Mouse (Mus musculus) T-helper 17 cell (primary cell): ENCODE results near the gene Eef1akmt3.

Source experiments
- in situ Hi-C, 2 experiments: fragments of 300-600 bp; cut with MboI, MseI; formaldehyde crosslinking; loops; 1 replicate in 1 of 2; 2 replicates in 1 of 2; pipeline ENCODE4 v1.15.1; 2025; ENCODE audit warnings: high pct_unique_total_duplicates in 2 of 2

The Eef1akmt3 gene

GRCm38 (mm10) chr10:127071203-127071602, 29.9 kb upstream of the Eef1akmt3 start:
- in situ Hi-C loops, result no loop called here

DNA sequence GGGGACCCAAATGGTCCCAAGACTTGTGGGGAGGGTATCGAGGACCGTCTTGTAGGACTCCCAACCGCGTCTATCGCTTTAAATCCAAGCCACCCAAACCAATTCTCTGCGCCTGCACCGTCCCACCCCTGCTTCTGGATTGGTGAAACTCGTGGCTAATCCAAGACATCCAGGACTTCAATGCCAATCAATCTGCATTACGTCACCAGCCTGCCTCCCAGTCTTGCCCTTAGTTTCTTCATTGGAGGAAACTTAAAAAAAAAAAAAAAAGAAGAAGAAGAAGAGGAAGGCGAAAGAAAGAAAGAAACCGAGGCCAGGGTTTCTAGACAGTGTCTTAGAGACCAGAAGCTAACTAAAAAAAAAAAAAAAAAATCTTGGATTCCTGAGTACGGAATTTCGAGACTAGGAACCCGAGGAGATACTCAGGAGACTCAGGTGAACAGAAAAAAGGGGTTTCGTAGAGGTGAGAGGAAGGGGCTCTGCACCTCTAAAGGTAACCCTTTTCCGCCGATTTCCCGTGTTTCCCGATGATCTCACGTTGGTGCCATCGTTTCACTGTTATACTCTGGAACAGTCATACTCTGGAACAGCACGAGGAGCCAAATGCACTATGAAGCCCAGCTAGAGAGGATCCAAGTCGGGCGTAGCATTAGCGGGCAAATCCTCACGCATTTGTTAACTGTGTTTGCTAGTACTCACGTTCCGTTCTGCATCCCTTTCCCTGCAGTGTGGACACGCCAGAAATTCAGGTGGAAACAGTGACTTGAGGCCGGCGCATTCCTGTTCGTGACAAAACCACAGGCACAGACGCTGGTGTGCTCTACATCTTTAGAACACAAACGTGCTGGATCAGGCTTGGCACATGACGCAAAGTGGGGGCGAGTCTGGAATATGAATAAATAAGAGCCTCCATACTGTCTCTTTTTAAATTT, 29.1 kb upstream of the Eef1akmt3 start, which contains the start of gene Tspan31:
Gene Tspan31 (minus strand): TSS at position 75 of the 932 bp plus-strand sequence.
- in situ Hi-C loops, result no loop called here

DNA sequence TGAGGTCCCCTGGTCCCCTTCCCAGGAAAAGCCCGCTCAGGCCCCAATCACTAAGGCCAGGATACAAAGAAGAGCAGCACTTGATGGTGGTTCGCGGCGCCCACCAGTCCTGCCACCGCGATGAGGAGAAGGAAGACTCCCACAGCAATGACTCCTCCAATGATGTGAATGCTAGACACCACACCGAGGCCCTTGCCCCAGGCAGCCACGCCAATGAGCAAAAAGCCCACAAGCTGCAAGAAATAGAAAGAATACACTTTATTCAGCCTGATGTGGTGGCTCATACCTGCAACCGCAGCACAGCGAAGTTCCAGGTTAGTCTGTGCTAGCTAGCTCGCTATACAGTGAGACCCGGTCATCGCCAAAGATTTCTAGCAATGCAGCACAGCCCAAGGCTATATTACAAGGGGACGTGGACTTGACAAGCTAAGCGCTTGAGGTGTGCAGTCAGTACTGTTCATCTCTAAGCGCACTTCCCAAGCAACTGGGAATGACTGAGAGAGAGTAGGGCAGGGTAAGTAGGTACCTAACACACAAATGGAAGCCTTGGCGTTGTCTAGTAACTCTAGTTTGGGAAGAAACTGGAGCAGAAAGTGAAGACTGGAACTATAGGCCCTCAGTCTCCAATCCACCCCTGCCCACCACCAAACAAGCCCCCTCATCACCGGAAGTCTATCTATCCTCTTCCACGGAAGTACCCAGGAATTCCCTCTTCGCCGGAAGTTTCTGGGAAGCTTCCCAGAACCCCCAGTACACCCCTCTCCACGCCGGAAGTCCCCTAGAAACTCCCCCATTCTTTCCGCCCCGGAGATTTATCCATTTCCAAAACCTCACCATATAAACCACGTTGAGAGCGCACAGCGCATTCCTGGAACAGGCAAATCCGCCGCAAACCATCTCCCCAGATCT, 28.2 kb upstream of the Eef1akmt3 start:
- in situ Hi-C loops, result loop anchor here in 1 of 2 experiments (10.0 kb wide), 1 partner anchor 605 kb away; no protein-coding TSS in a partner anchor

GRCm38 (mm10) chr10:127068360-127069038, 27.2 kb upstream of the Eef1akmt3 start:
- in situ Hi-C loops, result loop anchor here in 1 of 2 experiments (10.0 kb wide), 1 partner anchor 606 kb away; no protein-coding TSS in a partner anchor

- in situ Hi-C loops, result loop anchor here in 1 of 2 experiments (10.0 kb wide), 1 partner anchor 608 kb away; no protein-coding TSS in a partner anchor
These were observed 25.3 kb upstream of the Eef1akmt3 start for GRCm38 (mm10) chr10:127066519-127067018.

DNA sequence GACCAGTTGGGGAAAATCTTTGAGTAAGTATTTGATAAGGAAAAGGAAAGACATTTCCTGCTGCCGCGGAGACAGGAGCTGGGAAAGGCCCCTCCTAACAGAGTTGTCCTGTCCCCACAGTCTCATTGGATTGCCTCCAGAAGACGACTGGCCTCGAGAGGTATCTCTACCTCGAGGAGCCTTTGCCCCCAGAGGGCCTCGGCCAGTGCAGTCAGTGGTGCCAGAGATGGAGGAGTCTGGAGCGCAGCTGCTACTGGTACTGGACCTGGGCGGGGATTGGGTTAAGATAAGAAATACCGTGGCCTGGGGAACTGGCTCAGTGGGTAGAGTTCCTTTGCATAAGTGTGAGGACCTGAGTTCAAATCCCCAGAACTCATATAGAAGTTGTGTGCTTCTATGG, 24.7 kb upstream of the Eef1akmt3 start:
- in situ Hi-C loops, result loop anchor here in 1 of 2 experiments (10.0 kb wide), 1 partner anchor 609 kb away; no protein-coding TSS in a partner anchor

DNA sequence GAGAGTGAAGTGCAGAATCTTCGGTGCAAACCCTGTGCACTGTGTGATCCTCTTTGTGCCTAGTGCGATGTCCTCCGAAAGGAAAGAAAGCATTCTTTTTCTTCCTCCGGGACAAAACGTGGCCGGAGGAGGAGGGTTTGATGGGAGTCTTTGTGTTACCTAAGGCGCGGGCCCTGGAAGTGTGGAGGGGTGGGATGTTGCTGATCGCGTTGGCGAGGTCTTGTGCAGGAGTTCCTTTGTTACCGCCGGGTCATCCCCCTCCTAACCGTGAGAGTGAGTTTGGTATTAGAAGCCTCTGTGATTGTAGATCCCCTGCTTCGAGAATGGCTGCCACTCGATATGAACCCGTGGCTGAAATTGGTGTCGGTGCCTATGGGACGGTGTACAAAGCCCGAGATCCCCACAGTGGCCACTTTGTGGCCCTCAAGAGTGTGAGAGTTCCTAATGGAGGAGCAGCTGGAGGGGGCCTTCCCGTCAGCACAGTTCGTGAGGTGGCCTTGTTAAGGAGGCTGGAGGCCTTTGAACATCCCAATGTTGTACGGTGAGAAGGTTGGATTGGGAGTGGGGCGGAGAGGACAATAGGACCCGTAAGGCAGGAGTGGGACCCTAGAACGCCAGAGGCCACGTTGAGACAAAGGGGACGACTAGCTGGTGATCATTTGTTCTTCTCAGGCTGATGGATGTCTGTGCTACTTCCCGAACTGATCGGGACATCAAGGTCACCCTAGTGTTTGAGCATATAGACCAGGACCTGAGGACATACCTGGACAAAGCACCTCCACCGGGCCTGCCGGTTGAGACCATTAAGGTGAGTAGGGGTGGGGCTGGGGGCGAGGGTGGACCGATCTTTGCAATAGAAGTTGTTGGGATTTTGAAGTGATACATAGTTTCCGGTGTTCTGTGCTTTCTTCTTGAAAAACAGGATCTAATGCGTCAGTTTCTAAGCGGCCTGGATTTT, 22.9 kb upstream of the Eef1akmt3 start:
- in situ Hi-C loops, result loop anchor here in 1 of 2 experiments (10.0 kb wide), 1 partner anchor 611 kb away; no protein-coding TSS in a partner anchor

DNA sequence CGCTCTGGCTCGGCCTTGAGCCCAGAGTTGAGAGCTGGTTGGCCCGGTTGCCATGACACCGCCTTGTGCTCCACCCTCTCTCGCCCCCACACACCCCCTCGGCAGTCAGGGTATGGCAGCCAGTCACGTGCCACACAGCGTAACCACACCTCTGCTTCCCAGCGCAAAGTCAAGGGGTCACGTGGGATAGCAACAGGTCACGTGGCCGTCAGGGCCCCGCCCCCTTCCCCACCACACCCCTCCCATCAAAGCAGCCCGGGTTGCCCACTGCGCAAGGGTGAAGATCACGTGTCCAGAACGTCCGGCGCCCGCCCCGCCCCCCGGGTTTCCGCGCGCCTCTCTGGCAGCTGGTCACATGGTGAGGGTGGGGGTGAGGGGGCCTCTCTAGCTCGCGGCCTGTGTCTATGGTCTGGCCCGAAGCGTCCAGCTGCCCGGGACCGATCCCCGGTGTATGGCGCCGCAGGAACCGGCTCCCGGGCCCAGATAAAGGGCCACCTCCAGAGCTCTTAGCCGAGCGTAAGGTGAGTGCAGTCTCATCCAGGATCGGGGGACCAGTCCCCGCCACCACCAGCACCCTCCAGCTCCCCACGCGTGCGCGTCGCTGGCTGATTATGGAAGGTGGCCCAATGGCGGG, 22.0 kb upstream of the Eef1akmt3 start, which contains the start of gene Cdk4:
Gene Cdk4 (plus strand): TSS at position 296 of the 634 bp plus-strand sequence.
- in situ Hi-C loops, result loop anchor here in 1 of 2 experiments (10.0 kb wide), 1 partner anchor 611 kb away; no protein-coding TSS in a partner anchor

GRCm38 (mm10) chr10:127062503-127062902, 21.2 kb upstream of the Eef1akmt3 start:
- in situ Hi-C loops, result loop anchor here in 1 of 2 experiments (10.0 kb wide), 1 partner anchor 612 kb away; no protein-coding TSS in a partner anchor

DNA sequence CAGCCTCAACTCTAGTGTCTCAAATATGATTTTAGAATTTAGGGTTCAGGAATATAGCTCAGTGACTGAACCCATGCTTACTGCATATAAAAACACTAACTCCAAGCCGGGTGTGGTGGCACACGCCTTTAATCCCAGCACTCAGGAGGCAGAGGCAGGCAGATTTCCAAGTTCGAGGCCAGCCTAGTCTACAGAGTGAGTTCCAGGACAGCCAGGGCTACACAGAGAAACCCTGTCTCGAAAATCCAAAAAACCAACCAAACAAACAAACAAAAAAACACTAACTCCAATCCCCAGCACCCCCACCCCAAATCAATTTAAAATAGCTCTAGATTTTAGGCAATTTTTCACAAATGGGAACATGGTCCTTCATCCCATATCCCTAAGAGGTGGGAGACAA, 20.8 kb upstream of the Eef1akmt3 start:
- in situ Hi-C loops, result loop anchor here in 1 of 2 experiments (10.0 kb wide), 1 partner anchor 613 kb away; no protein-coding TSS in a partner anchor

DNA sequence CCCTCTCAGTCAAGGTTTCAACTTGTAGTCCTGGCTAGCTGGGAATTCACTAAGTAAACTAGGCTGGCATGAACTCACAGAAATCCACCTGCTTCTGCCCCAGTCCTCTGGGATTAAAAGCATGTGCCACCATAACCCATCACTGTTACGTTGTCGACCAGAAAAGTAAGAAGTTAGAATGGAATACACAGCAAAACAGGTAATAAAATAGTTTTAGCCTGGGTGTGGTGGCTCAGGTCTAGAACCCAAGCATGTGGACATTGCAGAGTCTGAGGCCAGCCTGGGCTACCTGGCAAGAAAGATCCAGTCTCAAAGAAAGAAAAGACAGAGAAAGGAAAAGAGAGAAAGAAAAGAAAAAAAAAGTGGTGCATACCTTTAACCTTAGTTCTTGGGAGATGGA, 20.2 kb upstream of the Eef1akmt3 start:
- in situ Hi-C loops, result loop anchor here in 1 of 2 experiments (10.0 kb wide), 1 partner anchor 613 kb away; no protein-coding TSS in a partner anchor

DNA sequence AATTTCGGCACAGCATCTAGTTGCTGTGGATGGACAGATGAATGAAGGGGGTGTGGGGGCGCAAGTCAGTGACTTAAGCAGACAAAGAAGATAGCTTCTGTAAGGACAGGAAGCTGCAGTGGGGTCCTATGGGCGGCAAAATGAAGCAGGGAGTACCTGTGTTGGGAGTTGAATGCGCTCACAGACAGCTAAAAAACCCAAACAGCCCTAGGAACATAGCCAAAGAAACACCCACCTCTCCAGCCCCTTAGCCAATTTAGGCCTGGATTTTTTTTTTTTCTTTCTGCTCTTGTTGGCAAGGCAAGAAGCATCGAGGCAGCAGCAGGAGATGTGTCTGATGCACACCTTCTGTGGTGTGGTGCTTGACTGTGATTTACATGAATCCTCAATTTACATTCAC, 19.8 kb upstream of the Eef1akmt3 start:
- in situ Hi-C loops, result loop anchor here in 1 of 2 experiments (10.0 kb wide), 1 partner anchor 614 kb away; no protein-coding TSS in a partner anchor

DNA sequence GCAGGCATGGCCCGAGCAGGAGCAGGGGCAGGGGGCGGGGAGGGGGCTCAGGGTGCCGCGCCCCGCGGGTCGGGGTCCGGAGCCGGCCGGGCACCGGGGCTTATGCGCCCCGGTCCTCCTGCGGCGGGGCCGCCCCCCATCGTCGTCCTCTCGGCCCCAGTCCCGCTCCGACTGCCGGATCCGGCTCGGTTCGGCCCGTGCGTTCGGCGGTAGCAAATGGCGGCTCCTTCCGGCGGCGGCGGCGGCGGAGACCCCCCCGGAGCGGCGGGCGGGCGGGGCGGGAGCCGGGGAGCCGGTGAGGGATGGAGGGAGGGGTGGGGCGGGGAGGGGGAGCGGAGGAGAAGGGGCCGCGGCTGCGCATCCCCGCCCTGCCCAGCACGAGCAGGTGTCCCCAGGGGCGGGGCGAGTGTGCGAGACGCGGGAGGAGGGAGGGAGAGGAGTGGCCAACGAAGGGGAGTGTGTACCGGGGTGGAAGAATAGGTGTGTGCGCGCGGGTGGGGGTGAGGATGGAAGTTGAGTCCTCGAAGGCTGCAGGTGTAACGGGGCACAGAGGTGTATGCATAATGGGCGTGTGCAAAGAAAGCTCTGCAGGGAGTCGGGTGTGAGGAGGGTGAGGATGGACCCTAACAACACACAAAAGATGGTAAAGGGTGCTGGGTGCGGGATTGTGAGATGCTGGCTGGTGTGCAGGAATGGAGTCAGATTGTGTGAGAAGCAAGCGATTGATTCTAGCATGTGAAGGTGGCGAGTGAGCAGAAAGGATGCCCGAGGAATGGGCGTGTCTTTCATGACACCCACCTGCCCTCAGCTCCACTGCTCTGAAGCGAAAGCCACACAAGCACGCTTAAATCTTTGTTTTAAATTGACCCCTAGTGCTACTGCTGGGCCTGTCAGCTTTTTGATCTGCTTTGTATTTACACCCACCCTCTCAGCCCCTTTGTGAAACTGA, 18.9 kb upstream of the Eef1akmt3 start, which contains the start of gene March9:
Gene March9 (minus strand): TSS at position 217 of the 949 bp plus-strand sequence.
- in situ Hi-C loops, result loop anchor here in 1 of 2 experiments (10.0 kb wide), 1 partner anchor 615 kb away; no protein-coding TSS in a partner anchor

DNA sequence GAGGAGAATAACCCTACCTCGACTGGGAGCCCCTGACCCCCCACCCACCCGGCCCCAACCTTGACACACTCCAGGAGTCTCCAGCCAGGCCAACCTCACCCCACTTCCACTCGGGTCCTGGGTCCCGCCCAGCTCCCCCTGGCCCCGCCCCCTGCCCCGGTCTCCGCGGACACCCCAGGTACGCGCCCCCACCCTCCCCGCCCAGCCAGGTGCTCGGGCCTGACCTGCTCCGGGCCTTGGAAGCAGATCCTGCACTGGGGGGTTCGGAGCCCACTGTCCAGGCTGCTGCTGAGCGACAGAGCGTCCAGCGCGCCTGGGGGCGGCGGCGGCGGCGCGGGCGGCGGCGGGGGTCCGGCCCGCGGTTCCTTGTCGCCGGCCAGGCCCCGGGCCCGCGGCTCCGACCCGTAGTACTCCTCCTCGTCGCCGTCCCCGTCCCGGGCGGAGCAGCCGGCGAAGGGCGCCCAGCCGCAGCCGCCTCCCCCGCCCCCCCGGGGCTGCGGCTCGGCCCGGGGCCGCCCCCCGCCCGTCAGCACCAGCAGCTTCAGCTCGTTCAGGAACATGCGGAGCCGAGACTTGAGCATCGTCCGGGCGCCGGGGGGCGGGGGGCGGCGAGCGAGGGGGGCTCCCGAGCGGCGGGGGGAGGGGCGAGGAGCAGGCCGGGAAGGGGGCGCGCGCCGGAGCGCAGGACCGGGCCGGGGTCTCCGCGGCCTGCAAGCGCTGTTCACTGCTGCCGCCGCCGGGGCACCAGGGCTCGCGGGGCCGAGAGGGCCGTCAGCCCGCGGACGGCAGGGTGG, 18.1 kb upstream of the Eef1akmt3 start:
- in situ Hi-C loops, result no loop called here

DNA sequence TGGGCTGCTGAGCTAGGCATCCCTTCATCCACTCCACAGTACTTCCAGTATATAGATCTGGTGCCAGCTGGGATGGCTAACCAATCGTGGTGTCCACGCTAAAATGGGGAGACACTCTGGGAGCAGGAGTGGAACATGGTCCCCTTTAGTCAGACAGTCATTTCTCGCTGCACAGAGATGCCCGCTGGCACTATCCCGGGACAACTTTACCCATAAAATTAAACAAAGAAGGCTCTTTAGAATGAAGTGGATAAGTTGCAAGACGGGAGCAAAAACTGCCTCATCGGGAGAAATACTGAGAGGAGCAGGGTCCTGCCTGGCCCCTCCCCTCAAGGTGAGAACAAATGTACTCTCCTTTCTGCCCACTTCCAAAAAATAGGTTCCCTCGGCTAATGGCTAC, 17.4 kb upstream of the Eef1akmt3 start:
- in situ Hi-C loops, result no loop called here

DNA sequence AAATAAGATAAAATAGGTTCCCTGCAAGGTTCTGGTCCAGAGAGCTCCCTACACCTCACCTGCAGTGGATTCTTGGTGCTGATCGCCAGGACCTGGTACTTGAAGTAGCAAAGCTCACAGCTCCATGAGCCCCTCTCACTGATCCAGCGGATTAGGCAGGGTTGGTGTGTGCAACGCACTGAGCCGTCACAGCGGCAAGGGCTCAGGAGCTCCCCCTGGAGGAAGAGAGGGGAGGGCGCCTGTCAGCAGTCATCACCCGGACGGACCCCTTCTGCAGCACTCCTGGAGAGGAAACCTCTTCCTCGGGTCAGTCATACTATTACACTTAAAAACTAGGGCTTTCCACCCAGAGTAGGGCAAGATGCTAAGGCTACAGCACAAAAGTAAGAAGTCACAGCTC, 16.8 kb upstream of the Eef1akmt3 start:
- in situ Hi-C loops, result no loop called here
